Mouse (Mus musculus) midbrain, embryonic 15.5 days (tissue): Measurements from ENCODE around the gene Slc25a11. TPM values are rescaled to one million over a fixed set of nuclear protein-coding genes. Genes with fewer than 3 reads are reported as not detected.

ENCODE experiments used
- ATAC-seq: fragments of 200-750 bp; cut with Nextera tagmentation; replicated peaks from 2 replicates; pipeline ENCODE4 v1.8.0; 2017; ENCODE audit warnings: moderate TSS enrichment
- H3K27ac ChIP-seq: fragments of 300-500 bp; sonication (generic); 2 replicates; pipeline ENCODE4 v1.5.1; 2015; ENCODE audit warnings: mild to moderate bottlenecking, inconsistent platforms
- H3K27me3 ChIP-seq: fragments of 300-500 bp; sonication (generic); replicated peaks from 2 replicates; pipeline ENCODE4 v1.6.1; 2015; ENCODE audit warnings: inconsistent platforms
- H3K36me3 ChIP-seq: fragments of 300-500 bp; sonication (generic); replicated peaks from 2 replicates; pipeline ENCODE4 v1.6.1; 2015; ENCODE audit warnings: inconsistent platforms
- H3K4me1 ChIP-seq: fragments of 300-500 bp; sonication (generic); 2 replicates; pipeline ENCODE4 v1.6.1; 2015; ENCODE audit warnings: inconsistent platforms
- H3K4me2 ChIP-seq: fragments of 300-500 bp; sonication (generic); 2 replicates; pipeline ENCODE4 v1.6.1; 2015; ENCODE audit warnings: inconsistent platforms, mild to moderate bottlenecking, moderate library complexity
- H3K4me3 ChIP-seq: fragments of 300-500 bp; sonication (generic); 2 replicates; pipeline ENCODE4 v1.5.1; 2015; ENCODE audit warnings: mild to moderate bottlenecking, inconsistent platforms
- H3K9ac ChIP-seq: fragments of 300-500 bp; sonication (generic); 2 replicates; pipeline ENCODE4 v1.6.1; 2015; ENCODE audit warnings: mild to moderate bottlenecking, inconsistent platforms
- H3K9me3 ChIP-seq: fragments of 300-500 bp; sonication (generic); 2 replicates; pipeline ENCODE4 v1.6.1; 2016; ENCODE audit warnings: inconsistent platforms
- WGBS: fragments of 180-500 bp; shearing (Covaris S2); methylation state at CpG from one replicate; pipeline ENCODE4 v1.1.7; 2015; ENCODE audit warnings: mixed read lengths; 5-methylcytosine and 5-hydroxymethylcytosine counted together
- polyA plus RNA-seq: library from polyadenylated mRNA; unstranded; fragments of >200 nt; fragmentation: Nextera tagmentation; extraction: Ambion mirVana; gene quantifications from 2 replicates; pipeline ENCODE4 v1.2.1, GENCODE M21; 2015

The Slc25a11 gene
- polyA plus RNA-seq, 1 experiment from 2014 or later: 180 TPM

DNA sequence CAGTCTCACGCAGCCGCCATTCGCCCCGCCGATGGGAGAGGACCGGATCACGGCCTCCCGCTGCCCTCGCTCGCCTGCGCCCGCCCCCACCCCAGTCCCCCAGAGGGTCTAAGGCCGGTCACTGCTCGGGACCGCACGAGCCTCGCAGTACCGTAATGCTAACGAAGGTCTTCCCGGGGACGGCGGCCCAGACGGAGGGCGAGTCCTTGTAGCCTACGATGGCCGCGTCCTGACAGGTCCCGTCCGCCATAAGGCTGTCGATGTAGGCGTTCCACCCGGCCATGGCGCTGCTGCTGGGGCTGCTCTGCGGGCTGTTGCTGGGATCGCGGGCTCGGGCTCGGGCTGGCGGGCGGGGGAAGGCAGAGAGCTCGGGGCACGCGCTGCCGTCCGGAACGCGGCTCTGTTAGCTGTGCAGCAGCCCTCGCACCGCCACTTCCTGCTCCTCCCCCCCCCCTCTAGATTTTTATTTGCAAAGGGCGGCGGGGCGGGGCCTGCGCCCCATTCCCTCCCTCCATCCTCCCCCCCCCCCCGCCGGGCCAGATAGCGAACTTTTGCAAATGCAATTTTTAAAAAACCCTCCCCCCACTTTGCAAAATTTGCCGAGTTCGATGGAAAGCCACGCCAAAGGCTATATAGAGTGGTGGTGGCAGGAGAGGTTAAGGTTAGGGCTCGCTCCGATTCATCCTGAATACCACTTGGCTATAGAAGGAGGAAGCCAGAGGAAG, 7.1 kb upstream of the Slc25a11 start, which contains the start of gene Pfn1:
Gene Pfn1, minus strand, starts transcription at position 447 of the 725 bp plus-strand sequence.
- H3K27me3 ChIP-seq: 0 out of 2 replicates have a peak, but pooled peaks cover 2% of the 10 kb centered on the region
- peak within 1 kb of the TSS; percentile 97 for H3K27ac ChIP-seq
- peak within 1 kb of the TSS; percentile 99 for H3K9ac ChIP-seq
- H3K9me3 ChIP-seq: no peaks in the 10 kb centered on the region
- peaks cover 26% of the 10 kb centered on the region for H3K36me3 ChIP-seq
- peaks cover 38% of the 10 kb centered on the region for H3K4me1 ChIP-seq
- peak within 1 kb of the TSS; percentile 99 for H3K4me3 ChIP-seq
- peak within 1 kb of the TSS; percentile 93 for H3K4me2 ChIP-seq
- peak; percentile 61 for ATAC-seq
- under 1% methylated on average over 61 of the region's 61 CpGs for WGBS

GRCm38 (mm10) chr11:70653345-70654197, 6.3 kb upstream of the Slc25a11 start:
- H3K4me1 ChIP-seq: peaks cover 45% of the 10 kb centered on the region

GRCm38 (mm10) chr11:70652884-70653344, 5.6 kb upstream of the Slc25a11 start:
- no peak for ATAC-seq
- Histone ChIP-seq H3K27ac (peak overlapping the region; percentile 97), H3K9ac (peak overlapping the region; percentile 99; the same call in 1 of the 2 replicates), H3K4me3 (peak overlapping the region; percentile 99), H3K36me3 (peaks cover 31% of the 10 kb centered on the region), H3K4me2 (peak overlapping the region; percentile 93), H3K27me3 (0 out of 2 replicates have a peak, but pooled peaks cover 2% of the 10 kb centered on the region), H3K9me3 (no peaks in the 10 kb centered on the region), H3K4me1 (peaks cover 52% of the 10 kb centered on the region)
- 60% methylated on average over 6 of the region's 6 CpGs for WGBS

More at GRCm38 (mm10) chr11:70653345-70654197, 6.3 kb upstream of the Slc25a11 start:
- no peaks in the 10 kb centered on the region for H3K9me3 ChIP-seq
- H3K27ac ChIP-seq: peak overlapping the region; percentile 97
- peak; percentile 61 for ATAC-seq
- H3K27me3 ChIP-seq: 0 out of 2 replicates have a peak, but pooled peaks cover 2% of the 10 kb centered on the region
- peak overlapping the region; percentile 99 for H3K4me3 ChIP-seq
- H3K4me2 ChIP-seq: peak overlapping the region; percentile 93
- H3K9ac ChIP-seq: peak overlapping the region; percentile 99
- WGBS: under 1% methylated on average over 62 of the region's 63 CpGs
- peaks cover 31% of the 10 kb centered on the region for H3K36me3 ChIP-seq

- no peak overlapping the region for H3K27ac ChIP-seq
- peak overlapping the region; percentile 99 for H3K4me3 ChIP-seq
- H3K4me1 ChIP-seq: peaks cover 54% of the 10 kb centered on the region
- no peaks in the 10 kb centered on the region for H3K9me3 ChIP-seq
- H3K36me3 ChIP-seq: peaks cover 31% of the 10 kb centered on the region
- no peak overlapping the region for H3K9ac ChIP-seq
- 0 out of 2 replicates have a peak, but pooled peaks cover 2% of the 10 kb centered on the region for H3K27me3 ChIP-seq
- peak overlapping the region; percentile 93 for H3K4me2 ChIP-seq
- WGBS: 71% methylated on average over 12 of the region's 12 CpGs
- ATAC-seq: no peak
Measured at GRCm38 (mm10) chr11:70652029-70652883, 5.0 kb upstream of the Slc25a11 start.

GRCm38 (mm10) chr11:70651391-70651790, 4.1 kb upstream of the Slc25a11 start:
- Histone ChIP-seq H3K27ac (no peak overlapping the region), H3K9me3 (no peaks in the 10 kb centered on the region), H3K4me3 (no peak overlapping the region), H3K4me1 (peaks cover 52% of the 10 kb centered on the region), H3K36me3 (peaks cover 31% of the 10 kb centered on the region), H3K9ac (no peak overlapping the region), H3K27me3 (no peaks in the 10 kb centered on the region), H3K4me2 (no peak overlapping the region)
- no peak for ATAC-seq
- WGBS: 81% methylated on average over 2 of the region's 2 CpGs

DNA sequence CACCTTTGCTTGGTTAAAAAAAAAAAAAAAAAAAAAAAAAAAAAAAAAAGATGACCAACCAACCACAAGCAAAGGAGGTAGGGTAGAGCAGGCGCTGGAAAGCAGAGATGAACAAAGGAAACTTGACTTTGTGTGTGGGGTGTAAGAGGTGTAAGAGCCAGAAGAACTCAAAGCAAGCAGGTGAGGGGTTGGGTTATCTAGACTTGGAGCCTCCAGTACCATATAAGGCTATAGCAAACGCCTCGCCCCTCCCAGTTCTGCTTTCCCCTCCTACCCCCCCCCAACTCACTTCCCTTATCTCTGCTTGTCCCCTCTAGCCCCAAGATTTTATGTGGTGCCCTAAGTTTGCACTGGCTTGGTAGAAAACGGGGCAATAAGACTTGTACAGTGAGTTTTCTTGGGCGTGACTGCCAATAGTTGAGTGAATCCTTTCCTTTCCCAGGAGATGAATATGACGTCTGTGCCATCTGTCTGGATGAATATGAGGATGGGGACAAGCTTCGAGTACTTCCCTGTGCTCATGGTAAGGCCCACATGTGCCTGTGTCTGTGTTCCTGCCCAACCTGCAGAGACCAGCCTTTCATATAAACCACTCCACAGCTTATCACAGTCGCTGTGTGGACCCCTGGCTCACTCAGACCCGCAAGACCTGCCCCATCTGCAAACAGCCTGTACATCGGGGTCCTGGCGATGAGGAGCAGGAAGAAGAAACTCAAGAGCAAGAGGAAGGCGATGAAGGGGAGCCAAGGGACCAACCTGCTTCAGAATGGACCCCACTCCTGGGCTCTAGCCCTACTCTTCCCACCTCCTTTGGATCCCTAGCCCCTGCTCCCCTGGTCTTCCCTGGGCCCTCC, 3.3 kb upstream of the Slc25a11 start:
- WGBS: 82% methylated on average over 12 of the region's 12 CpGs
- H3K4me1 ChIP-seq: peaks cover 52% of the 10 kb centered on the region

DNA sequence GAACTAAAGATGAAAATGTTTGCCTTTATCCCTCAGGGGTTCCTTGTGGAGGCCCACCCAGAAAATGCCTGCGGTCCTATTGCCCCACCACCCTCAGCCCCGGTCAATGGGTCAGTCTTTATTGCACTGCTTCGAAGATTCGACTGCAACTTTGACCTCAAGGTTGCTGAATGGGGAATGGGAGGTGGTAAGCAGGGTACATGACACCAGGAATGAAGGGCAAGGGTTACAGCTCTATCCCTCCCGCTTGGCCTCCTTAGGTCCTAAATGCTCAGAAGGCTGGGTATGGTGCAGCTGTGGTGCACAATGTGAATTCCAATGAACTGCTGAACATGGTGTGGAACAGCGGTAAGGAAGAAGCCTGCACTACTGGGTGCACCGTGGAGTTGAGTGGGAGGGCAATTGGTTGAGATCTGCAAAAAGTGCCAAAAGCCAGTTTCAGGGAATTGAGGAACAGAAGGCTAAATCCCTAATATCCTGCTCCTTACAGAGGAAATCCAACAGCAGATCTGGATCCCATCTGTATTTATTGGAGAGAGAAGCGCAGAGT, 2.0 kb upstream of the Slc25a11 start:
- ATAC-seq: no peak
- Histone ChIP-seq H3K4me3 (no peak overlapping the region), H3K4me2 (no peak overlapping the region), H3K4me1 (peaks cover 54% of the 10 kb centered on the region), H3K27ac (no peak overlapping the region), H3K36me3 (peaks cover 36% of the 10 kb centered on the region), H3K27me3 (no peaks in the 10 kb centered on the region), H3K9me3 (no peaks in the 10 kb centered on the region), H3K9ac (no peak overlapping the region)
- 85% methylated on average over 8 of the region's 8 CpGs for WGBS

More for the DNA sequence above, 3.3 kb upstream of the Slc25a11 start:
- Histone ChIP-seq H3K36me3 (peaks cover 31% of the 10 kb centered on the region), H3K27ac (no peak overlapping the region), H3K27me3 (no peaks in the 10 kb centered on the region), H3K4me3 (no peak overlapping the region), H3K9me3 (no peaks in the 10 kb centered on the region), H3K9ac (no peak overlapping the region), H3K4me2 (no peak overlapping the region)
- ATAC-seq: no peak

GRCm38 (mm10) chr11:70648512-70648911, 1.2 kb upstream of the Slc25a11 start:
- 87% methylated on average over 4 of the region's 4 CpGs for WGBS

GRCm38 (mm10) chr11:70647716-70648420, 589 bp upstream of the Slc25a11 start:
- peaks cover 42% of the 10 kb centered on the region for H3K36me3 ChIP-seq
- peak overlapping the region; percentile 80 for H3K4me3 ChIP-seq
- 6% methylated on average over 28 of the region's 28 CpGs for WGBS
- no peaks in the 10 kb centered on the region for H3K27me3 ChIP-seq
- peak overlapping the region; percentile 95 for H3K27ac ChIP-seq
- H3K9me3 ChIP-seq: no peaks in the 10 kb centered on the region
- H3K4me2 ChIP-seq: peak overlapping the region; percentile 97
- peak; percentile 27 for ATAC-seq
- H3K4me1 ChIP-seq: peaks cover 49% of the 10 kb centered on the region
- peak overlapping the region; percentile 67 for H3K9ac ChIP-seq

More at GRCm38 (mm10) chr11:70648512-70648911, 1.2 kb upstream of the Slc25a11 start:
- no peaks in the 10 kb centered on the region for H3K9me3 ChIP-seq
- no peak overlapping the region for H3K27ac ChIP-seq
- peaks cover 54% of the 10 kb centered on the region for H3K4me1 ChIP-seq
- 0 out of 2 replicates have a peak overlapping the region, but pooled peaks have one; percentile 67 for H3K9ac ChIP-seq
- H3K36me3 ChIP-seq: peaks cover 39% of the 10 kb centered on the region
- H3K4me3 ChIP-seq: peak overlapping the region; percentile 80
- H3K27me3 ChIP-seq: no peaks in the 10 kb centered on the region
- no peak for ATAC-seq
- peak overlapping the region; percentile 97 for H3K4me2 ChIP-seq

DNA sequence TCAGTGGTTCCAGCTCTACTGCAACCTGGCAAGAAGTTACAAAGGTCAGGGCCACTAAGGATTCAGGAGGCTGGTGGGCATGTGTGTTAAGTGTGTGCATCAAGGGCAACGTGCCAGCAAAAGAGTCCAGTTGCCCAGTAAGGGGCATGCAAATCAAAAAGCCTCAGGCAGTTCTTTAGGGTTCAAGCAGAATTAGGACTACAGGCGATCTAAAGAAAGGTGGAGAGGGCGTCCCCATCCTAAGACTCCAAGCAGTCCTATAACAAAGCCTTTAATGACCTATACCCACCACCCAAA, 1.1 kb downstream of the Slc25a11 start:
- no peaks in the 10 kb centered on the region for H3K9me3 ChIP-seq
- peaks cover 38% of the 10 kb centered on the region for H3K4me1 ChIP-seq
- peak overlapping the region; percentile 84 for H3K4me2 ChIP-seq
- H3K9ac ChIP-seq: peak overlapping the region; percentile 85
- peaks cover 33% of the 10 kb centered on the region for H3K36me3 ChIP-seq
- H3K27me3 ChIP-seq: no peaks in the 10 kb centered on the region
- peak overlapping the region; percentile 95 for H3K27ac ChIP-seq
- no peak; the same call in 1 of the 2 replicates for ATAC-seq
- 12% methylated on average over 3 of the region's 3 CpGs for WGBS
- peak overlapping the region; percentile 80 for H3K4me3 ChIP-seq
